Mouse (Mus musculus) intestine, postnatal 0 days (tissue): ENCODE results near the gene Trabd2b. TPM values are rescaled to one million over a fixed set of nuclear protein-coding genes. Genes with fewer than 3 reads are reported as not detected.

ENCODE experiments used
- ATAC-seq: fragments of 200-750 bp; cut with Nextera tagmentation; 2 replicates; pipeline ENCODE4 v1.8.0; 2017; ENCODE audit warnings: mild to moderate bottlenecking, moderate TSS enrichment, moderate library complexity
- H3K27ac ChIP-seq: fragments of 300-500 bp; sonication (generic); 2 replicates; pipeline ENCODE4 v1.5.1; 2014; ENCODE audit warnings: mild to moderate bottlenecking, low read depth, low read length, moderate library complexity
- H3K27me3 ChIP-seq: fragments of 300-500 bp; sonication (generic); replicated peaks from 2 replicates; pipeline ENCODE4 v1.6.1; 2014; ENCODE audit warnings: low read length, mixed read lengths; ENCODE audit not compliant: control insufficient read depth, insufficient read depth
- H3K36me3 ChIP-seq: fragments of 300-500 bp; sonication (generic); 2 replicates; pipeline ENCODE4 v1.6.1; 2014; ENCODE audit warnings: mild to moderate bottlenecking, moderate library complexity; ENCODE audit not compliant: control insufficient read depth, insufficient read depth
- H3K4me1 ChIP-seq: fragments of 300-500 bp; sonication (generic); replicated peaks from 2 replicates; pipeline ENCODE4 v1.6.1; 2014; ENCODE audit warnings: antibody characterized with exemption, low read length, mixed read lengths; ENCODE audit not compliant: control insufficient read depth, insufficient read depth
- H3K4me2 ChIP-seq: fragments of 300-500 bp; sonication (generic); replicated peaks from 2 replicates; pipeline ENCODE4 v1.6.1; 2014; ENCODE audit warnings: low read depth, mild to moderate bottlenecking, moderate library complexity
- H3K4me3 ChIP-seq: fragments of 300-500 bp; sonication (generic); 2 replicates; pipeline ENCODE4 v1.5.1; 2014; ENCODE audit warnings: low read depth, low read length
- H3K9ac ChIP-seq: fragments of 300-500 bp; sonication (generic); 2 replicates; pipeline ENCODE4 v1.6.1; 2014; ENCODE audit warnings: mild to moderate bottlenecking, low read depth, low read length
- H3K9me3 ChIP-seq: fragments of 300-500 bp; sonication (generic); 2 replicates; pipeline ENCODE4 v1.6.1; 2016; ENCODE audit warnings: mixed run types; ENCODE audit not compliant: control insufficient read depth
- CTCF ChIP-seq: sonication (generic); IDR thresholded peaks from 2 replicates; pipeline ENCODE4 v1.5.1; 2016; ENCODE audit warnings: low read depth, mild to moderate bottlenecking, control low read depth, antibody characterized with exemption, moderate library complexity
- WGBS: fragments of 180-500 bp; shearing (Covaris S2); extraction: QIAGEN DNeasy Blood & Tissue Kit; methylation state at CpG from one replicate; pipeline ENCODE4 v1.1.7; 2014; 5-methylcytosine and 5-hydroxymethylcytosine counted together
- polyA plus RNA-seq: library from polyadenylated mRNA; unstranded; fragments of >200 nt; fragmentation: Nextera tagmentation; extraction: Ambion mirVana; gene quantifications from 2 replicates; pipeline ENCODE4 v1.2.1, GENCODE M21; 2015

The Trabd2b gene
- polyA plus RNA-seq, 1 experiment from 2014 or later = 0.20 TPM

DNA sequence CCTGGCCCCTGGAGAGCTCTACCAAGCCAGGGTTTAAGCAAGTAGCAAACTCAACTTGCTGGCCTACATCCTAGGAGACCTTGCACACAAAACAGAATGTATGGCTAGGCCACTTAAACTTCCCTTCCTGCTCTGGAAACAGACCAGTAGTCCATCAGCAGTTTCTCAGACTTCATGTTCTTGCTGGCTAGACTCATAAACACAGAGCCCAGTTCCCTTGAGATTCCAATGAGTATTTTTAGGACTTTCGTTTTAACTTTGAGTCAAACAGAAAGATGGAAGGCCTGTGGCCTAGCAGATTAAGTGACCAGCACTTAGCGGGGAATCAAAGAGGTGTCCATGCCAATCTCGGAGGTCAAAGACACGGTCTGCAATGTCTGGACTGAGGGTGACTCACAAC, 206.3 kb downstream of the Trabd2b start:
- Histone ChIP-seq H3K9ac (no peak overlapping the region), H3K4me2 (no peak overlapping the region), H3K27ac (no peak overlapping the region), H3K4me3 (no peak overlapping the region), H3K27me3 (no peaks in the 10 kb centered on the region), H3K36me3 (no peaks in the 10 kb centered on the region), H3K9me3 (no peaks in the 10 kb centered on the region), H3K4me1 (no peaks in the 10 kb centered on the region)
- no peak for ATAC-seq
- WGBS = 84% methylated on average over 4 of the region's 4 CpGs
- no peak for TF ChIP-seq CTCF

- WGBS = 73% methylated on average over 1 of the region's 1 CpGs
- Histone ChIP-seq H3K27me3 (no peaks in the 10 kb centered on the region), H3K4me1 (no peaks in the 10 kb centered on the region), H3K36me3 (no peaks in the 10 kb centered on the region), H3K4me2 (no peak overlapping the region), H3K9ac (no peak overlapping the region), H3K4me3 (no peak overlapping the region), H3K27ac (no peak overlapping the region), H3K9me3 (no peaks in the 10 kb centered on the region)
- no peak for TF ChIP-seq CTCF
- ATAC-seq = no peak
These were observed 207.6 kb downstream of the Trabd2b start for GRCm38 (mm10) chr4:114614086-114614485.

DNA sequence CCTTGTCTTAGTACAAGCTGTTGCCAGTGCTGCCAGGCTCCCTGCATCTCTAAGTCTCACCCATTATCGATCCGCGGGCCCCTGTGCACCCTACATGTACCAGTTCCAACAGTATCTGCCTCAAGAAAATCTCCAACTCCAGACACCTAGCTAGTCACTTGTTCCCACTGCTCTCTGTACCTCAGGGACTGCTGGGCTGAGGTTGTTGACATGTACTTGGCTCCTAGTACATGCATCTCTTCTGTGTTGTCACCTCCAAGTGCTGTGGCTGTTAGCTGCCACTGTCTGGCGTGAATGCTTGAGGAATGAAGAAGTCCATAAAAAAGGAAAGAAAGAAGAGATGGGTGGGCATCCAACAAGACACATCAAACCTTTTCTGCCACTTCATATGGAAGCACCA, 209.2 kb downstream of the Trabd2b start:
- no peak overlapping the region for H3K4me3 ChIP-seq
- WGBS = 95% methylated on average over 4 of the region's 4 CpGs
- no peak overlapping the region for H3K27ac ChIP-seq
- H3K27me3 ChIP-seq = no peaks in the 10 kb centered on the region
- H3K36me3 ChIP-seq = no peaks in the 10 kb centered on the region
- ATAC-seq = no peak
- H3K9ac ChIP-seq = no peak overlapping the region
- H3K4me1 ChIP-seq = no peaks in the 10 kb centered on the region
- H3K9me3 ChIP-seq = no peaks in the 10 kb centered on the region
- TF ChIP-seq CTCF = no peak
- no peak overlapping the region for H3K4me2 ChIP-seq

- no peak for TF ChIP-seq CTCF
- WGBS = 67% methylated on average over 5 of the region's 5 CpGs
- Histone ChIP-seq H3K4me3 (no peak overlapping the region), H3K27me3 (no peaks in the 10 kb centered on the region), H3K36me3 (no peaks in the 10 kb centered on the region), H3K4me2 (no peak overlapping the region), H3K9ac (no peak overlapping the region), H3K27ac (no peak overlapping the region), H3K4me1 (0 out of 2 replicates have a peak, but pooled peaks cover 7% of the 10 kb centered on the region), H3K9me3 (no peaks in the 10 kb centered on the region)
- no peak for ATAC-seq
These were observed 216.4 kb downstream of the Trabd2b start for GRCm38 (mm10) chr4:114622929-114623328.

DNA sequence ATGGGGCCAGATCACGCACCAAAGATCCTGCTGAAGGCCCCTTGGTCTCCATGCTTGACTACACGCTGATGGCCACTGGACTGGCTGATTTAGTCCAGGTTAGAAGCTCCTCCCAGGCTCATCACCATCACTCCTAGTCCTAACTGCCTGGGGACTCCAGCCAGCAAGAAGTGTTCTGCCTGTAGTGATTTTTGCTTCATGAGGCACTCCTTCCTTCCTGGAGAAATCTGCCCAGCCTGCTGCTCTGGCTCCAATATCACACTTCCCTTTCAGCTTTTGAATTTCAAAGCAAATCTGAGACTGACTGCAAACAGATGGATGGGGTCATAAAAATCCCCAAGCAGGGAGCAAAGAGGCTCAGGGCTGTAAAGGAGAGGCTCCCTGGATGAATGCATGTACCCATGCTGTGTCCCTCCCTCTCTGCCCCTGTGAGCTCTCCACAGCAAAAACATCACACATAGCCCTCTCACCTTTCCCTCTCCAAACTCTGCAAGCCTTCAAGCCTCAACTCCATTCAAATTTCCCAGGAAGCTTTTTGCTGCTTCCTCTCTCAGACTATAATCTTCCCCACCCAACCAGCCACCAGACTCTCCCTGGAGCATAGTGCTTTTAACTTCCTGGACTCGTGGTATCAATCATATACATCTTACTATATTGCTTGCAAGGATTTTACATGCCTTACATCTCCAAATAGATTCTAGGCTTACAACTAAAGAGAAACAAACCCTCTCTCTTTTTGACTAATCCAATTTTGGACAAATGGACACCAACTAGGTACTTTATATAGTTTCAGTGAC, 217.8 kb downstream of the Trabd2b start:
- Histone ChIP-seq H3K27ac (no peak overlapping the region), H3K27me3 (no peaks in the 10 kb centered on the region)

DNA sequence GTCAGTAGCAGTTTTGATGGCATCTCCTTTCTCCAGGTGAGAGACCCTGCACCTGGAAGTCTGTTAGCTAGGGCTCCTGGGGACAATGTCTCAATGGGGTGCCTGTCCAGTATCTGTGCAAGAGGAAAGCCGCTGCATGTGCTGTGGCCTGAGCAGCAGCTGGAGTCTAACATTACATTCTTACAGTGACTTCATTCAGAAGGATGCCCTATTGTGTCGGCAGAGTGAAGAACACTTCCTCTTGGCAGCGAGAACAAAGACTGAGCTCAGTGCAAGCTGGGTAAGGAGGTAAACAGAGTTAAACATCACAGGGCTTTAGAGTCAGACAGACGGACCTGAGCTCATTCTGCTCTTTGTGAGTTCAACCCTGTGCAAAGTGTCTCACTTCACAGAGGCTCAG, 218.8 kb downstream of the Trabd2b start:
- H3K27me3 ChIP-seq = no peaks in the 10 kb centered on the region
- H3K9me3 ChIP-seq = no peaks in the 10 kb centered on the region
- no peak; the same call in 1 of the 2 replicates for ATAC-seq
- no peak for TF ChIP-seq CTCF
- WGBS = 34% methylated on average over 4 of the region's 4 CpGs
- no peak overlapping the region for H3K4me2 ChIP-seq
- H3K9ac ChIP-seq = no peak overlapping the region
- H3K4me1 ChIP-seq = 0 out of 2 replicates have a peak, but pooled peaks cover 7% of the 10 kb centered on the region
- no peak overlapping the region for H3K4me3 ChIP-seq
- no peaks in the 10 kb centered on the region for H3K36me3 ChIP-seq
- H3K27ac ChIP-seq = no peak overlapping the region

More for the DNA sequence above, 217.8 kb downstream of the Trabd2b start:
- Histone ChIP-seq H3K4me1 (0 out of 2 replicates have a peak, but pooled peaks cover 7% of the 10 kb centered on the region), H3K4me2 (no peak overlapping the region), H3K4me3 (no peak overlapping the region), H3K9ac (no peak overlapping the region), H3K36me3 (no peaks in the 10 kb centered on the region), H3K9me3 (no peaks in the 10 kb centered on the region)
- ATAC-seq = no peak
- no peak for TF ChIP-seq CTCF
- WGBS = 32% methylated on average over 3 of the region's 3 CpGs
